Mouse (Mus musculus) intestine, embryonic 16.5 days (tissue): ENCODE measurements around the gene Dazap1. TPM values are rescaled to one million over a fixed set of nuclear protein-coding genes. Genes with fewer than 3 reads are reported as not detected.

Experiments
- ATAC-seq: fragments of 200-750 bp; cut with Nextera tagmentation; 2 replicates; pipeline ENCODE4 v1.8.0; 2017; ENCODE audit warnings: moderate TSS enrichment, moderate library complexity
- H3K27ac ChIP-seq: fragments of 300-500 bp; sonication (generic); 2 replicates; pipeline ENCODE4 v1.5.1; 2014; ENCODE audit warnings: mild to moderate bottlenecking, low read length
- H3K27me3 ChIP-seq: fragments of 300-500 bp; sonication (generic); replicated peaks from 2 replicates; pipeline ENCODE4 v1.6.1; 2014; ENCODE audit warnings: low read length, control low read depth, mixed read lengths; ENCODE audit not compliant: control insufficient read depth, insufficient read depth
- H3K36me3 ChIP-seq: fragments of 300-500 bp; sonication (generic); 2 replicates; pipeline ENCODE4 v1.6.1; 2014; ENCODE audit warnings: low read length, control low read depth; ENCODE audit not compliant: control insufficient read depth, insufficient read depth
- H3K4me1 ChIP-seq: fragments of 300-500 bp; sonication (generic); 2 replicates; pipeline ENCODE4 v1.6.1; 2014; ENCODE audit warnings: low read length, control low read depth, mixed read lengths; ENCODE audit not compliant: control insufficient read depth, insufficient read depth
- H3K4me2 ChIP-seq: fragments of 300-500 bp; sonication (generic); 2 replicates; pipeline ENCODE4 v1.6.1; 2014; ENCODE audit warnings: low read depth, low read length, control low read depth
- H3K4me3 ChIP-seq: fragments of 300-500 bp; sonication (generic); 2 replicates; pipeline ENCODE4 v1.5.1; 2014; ENCODE audit warnings: mild to moderate bottlenecking, low read length
- H3K9ac ChIP-seq: fragments of 300-500 bp; sonication (generic); 2 replicates; pipeline ENCODE4 v1.6.1; 2014; ENCODE audit warnings: low read depth, low read length
- H3K9me3 ChIP-seq: fragments of 300-500 bp; sonication (generic); 2 replicates; pipeline ENCODE4 v1.6.1; 2016; ENCODE audit warnings: low read length, control low read depth; ENCODE audit not compliant: control insufficient read depth
- WGBS: fragments of 180-500 bp; shearing (Covaris S2); extraction: QIAGEN DNeasy Blood & Tissue Kit; methylation state at CpG from one replicate; pipeline ENCODE4 v1.1.7; 2014; 5-methylcytosine and 5-hydroxymethylcytosine counted together
- polyA plus RNA-seq: library from polyadenylated mRNA; unstranded; fragments of >200 nt; fragmentation: Nextera tagmentation; extraction: Ambion mirVana; gene quantifications from 2 replicates; pipeline ENCODE4 v1.2.1, GENCODE M21; 2015

Dazap1 gene
- polyA plus RNA-seq, 1 experiment from 2014 or later: 36.8 TPM

DNA sequence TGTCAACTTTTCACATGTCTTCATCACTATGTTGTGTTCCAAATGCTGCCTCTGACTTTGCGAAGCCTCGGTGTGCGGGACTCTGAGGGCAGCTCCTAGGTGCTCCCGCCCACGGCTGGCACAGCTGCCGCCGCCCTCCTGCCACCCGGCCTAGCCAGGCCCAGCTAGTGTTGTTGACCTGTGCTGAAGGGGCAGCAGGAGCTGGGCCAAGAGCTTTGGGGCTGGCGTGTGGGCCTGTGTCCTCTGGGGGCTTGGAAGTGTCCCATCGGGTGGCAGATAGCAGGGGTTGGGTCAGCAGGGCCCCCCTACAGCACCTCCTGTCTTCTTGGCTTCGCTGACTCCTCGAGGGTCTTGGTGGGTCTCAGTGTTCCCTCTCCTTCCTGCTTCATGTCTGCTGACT lies 18.0 kb downstream of the Dazap1 start:
- peaks cover 41% of the 10 kb centered on the region for H3K36me3 ChIP-seq
- ATAC-seq: no peak
- H3K9me3 ChIP-seq: no peaks in the 10 kb centered on the region
- WGBS: 91% methylated on average over 12 of the region's 12 CpGs
- peaks cover 14% of the 10 kb centered on the region; the same call in 1 of the 2 replicates for H3K4me1 ChIP-seq
- H3K4me3 ChIP-seq: no peak overlapping the region
- H3K4me2 ChIP-seq: no peak overlapping the region
- H3K9ac ChIP-seq: no peak overlapping the region
- no peak overlapping the region for H3K27ac ChIP-seq
- H3K27me3 ChIP-seq: no peaks in the 10 kb centered on the region

DNA sequence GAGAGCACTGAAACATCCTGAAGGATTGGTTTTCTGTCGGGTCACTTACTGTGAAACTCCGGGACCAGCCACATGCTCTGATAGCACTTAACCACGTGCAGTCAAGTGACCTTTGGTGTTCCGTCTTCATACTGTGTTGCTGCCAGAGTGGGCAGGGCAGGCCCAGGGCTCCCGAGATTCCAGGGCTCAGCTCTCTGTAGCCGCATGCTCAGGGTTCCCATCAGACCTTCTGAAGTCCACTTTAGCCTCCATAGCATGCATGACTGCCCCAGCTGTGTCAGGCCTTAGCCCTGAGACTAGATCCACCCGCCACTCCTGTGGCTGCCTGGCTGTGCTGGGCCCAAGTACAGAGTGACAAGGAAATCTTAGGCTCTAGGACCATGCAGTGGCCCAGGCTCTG lies 20.0 kb downstream of the Dazap1 start:
- no peaks in the 10 kb centered on the region for H3K9me3 ChIP-seq
- WGBS: 75% methylated on average over 7 of the region's 7 CpGs
- peaks cover 46% of the 10 kb centered on the region for H3K36me3 ChIP-seq
- no peak overlapping the region for H3K4me2 ChIP-seq
- peak overlapping the region; percentile 42 for H3K9ac ChIP-seq
- peak overlapping the region; percentile 69 for H3K27ac ChIP-seq
- no peaks in the 10 kb centered on the region for H3K27me3 ChIP-seq
- H3K4me1 ChIP-seq: peaks cover 11% of the 10 kb centered on the region; the same call in 1 of the 2 replicates
- no peak overlapping the region for H3K4me3 ChIP-seq
- peak; percentile 61 for ATAC-seq

DNA sequence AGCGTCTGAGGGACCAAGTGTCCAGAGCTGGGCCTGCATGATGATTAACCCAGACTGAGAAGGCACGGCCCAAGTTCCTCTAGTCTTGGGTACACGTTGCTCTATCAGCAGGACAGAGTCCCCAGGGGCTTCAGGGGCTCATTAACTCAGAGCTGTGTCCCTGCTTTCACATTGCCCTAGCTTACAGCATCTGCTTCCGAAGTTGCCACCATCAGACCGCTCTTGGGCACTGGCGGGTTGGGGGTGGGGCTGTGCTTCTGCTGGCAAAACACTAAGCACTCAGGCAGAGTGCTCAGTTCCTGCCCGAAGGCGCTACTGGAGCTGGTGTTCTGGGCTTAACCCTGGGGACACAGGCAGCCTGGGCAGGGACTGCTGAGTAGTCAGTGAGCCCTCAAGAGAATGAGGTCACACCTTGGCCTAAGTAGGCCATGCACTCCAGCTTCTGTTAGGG lies 20.7 kb downstream of the Dazap1 start:
- ATAC-seq: 0 out of 2 replicates have a peak, but pooled peaks have one; percentile 16
- Histone ChIP-seq H3K9ac (peak overlapping the region; percentile 42), H3K4me2 (no peak overlapping the region), H3K27ac (peak overlapping the region; percentile 69), H3K27me3 (no peaks in the 10 kb centered on the region), H3K9me3 (no peaks in the 10 kb centered on the region), H3K36me3 (peaks cover 46% of the 10 kb centered on the region), H3K4me1 (peaks cover 11% of the 10 kb centered on the region; the same call in 1 of the 2 replicates), H3K4me3 (no peak overlapping the region)
- WGBS: 71% methylated on average over 8 of the region's 8 CpGs

DNA sequence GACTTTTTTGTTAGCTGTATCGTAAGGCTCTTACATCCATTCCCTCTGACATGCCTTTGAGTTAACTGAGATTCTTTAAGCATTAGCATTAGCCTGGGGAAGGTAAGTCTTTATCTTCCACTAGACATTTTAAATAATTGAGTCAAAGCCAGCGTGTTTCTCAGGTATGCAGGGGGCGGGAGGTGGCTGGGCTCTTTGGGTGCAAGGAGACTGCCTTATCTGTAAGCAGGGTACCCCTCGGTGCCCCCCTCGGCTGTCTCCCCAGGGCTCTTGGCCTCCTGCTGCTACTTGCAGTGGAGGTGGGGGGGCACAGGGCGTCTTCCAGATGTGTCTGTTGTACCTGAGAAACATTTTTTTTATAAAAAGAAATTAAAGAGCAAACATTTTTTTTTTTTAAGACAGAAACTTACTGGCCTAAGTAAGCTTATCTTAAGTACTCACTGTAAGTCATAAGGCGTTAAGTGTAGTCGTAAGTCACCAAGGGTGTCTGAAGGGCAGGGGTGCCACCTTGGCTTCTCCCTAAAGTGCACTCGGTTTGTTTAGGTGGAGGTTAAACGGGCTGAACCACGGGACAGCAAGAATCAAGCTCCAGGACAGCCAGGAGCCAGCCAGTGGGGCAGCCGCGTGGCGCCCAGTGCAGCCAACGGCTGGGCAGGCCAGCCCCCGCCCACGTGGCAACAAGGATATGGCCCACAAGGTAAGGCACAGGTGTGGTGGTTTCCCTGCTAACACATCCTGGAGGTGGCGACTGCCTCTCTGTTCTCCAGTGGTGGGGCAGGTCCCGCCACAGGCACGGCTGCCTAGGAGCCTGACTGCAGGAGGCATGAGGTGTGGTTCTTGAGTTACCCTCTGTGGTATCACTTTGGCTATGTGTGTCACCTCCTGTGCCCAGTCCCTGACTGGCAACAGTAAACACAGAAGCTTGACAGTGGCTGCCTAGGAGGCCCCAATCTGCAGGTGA lies 21.5 kb downstream of the Dazap1 start:
- Histone ChIP-seq H3K9ac (no peak overlapping the region), H3K9me3 (no peaks in the 10 kb centered on the region), H3K4me3 (no peak overlapping the region), H3K36me3 (peaks cover 45% of the 10 kb centered on the region), H3K27me3 (no peaks in the 10 kb centered on the region), H3K4me2 (no peak overlapping the region), H3K4me1 (peaks cover 11% of the 10 kb centered on the region; the same call in 1 of the 2 replicates), H3K27ac (peak overlapping the region; percentile 69)
- peak; percentile 26 for ATAC-seq
- WGBS: 77% methylated on average over 20 of the region's 20 CpGs

DNA sequence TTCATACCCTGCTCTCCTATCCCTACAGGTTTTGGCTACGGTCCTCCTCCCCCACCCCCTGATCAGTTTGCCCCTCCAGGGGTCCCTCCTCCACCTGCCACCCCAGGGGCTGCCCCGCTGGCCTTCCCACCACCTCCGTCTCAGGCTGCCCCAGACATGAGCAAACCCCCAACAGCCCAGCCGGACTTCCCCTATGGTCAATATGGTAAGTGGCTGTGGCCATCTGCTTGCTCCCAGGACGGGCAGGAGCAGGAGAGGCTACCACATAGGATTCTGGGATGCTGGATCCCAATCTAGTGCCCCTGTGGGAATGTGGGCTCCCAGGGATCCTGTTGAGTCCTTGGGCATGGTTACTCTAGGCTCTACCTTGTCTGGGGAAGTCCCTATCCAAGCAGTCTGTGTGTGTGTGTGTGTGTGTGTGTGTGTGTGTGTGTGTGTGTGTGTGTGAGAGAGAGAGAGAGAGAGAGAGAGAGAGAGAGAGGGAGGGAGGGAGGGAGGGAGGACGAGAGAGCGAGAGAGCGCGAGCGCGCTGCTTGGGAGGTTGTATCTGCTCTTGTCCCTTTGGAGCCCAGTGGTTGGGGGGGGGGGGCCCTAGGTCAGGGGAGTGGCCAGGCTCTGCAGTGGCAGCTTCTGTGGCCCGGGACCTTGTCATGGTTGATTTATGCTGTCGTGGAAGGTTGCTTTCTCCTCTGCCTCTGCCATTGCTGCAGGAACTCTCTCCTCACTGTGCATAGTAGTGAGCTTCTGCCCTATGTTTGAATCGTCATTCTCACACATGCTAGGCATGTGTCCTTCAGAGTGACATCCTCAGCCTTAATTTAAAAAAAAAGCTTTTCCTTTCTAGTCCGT lies 24.2 kb downstream of the Dazap1 start:
- Histone ChIP-seq H3K4me1 (peaks cover 14% of the 10 kb centered on the region), H3K27ac (no peak overlapping the region), H3K9me3 (no peaks in the 10 kb centered on the region), H3K4me3 (no peak overlapping the region), H3K36me3 (peaks cover 25% of the 10 kb centered on the region), H3K27me3 (no peaks in the 10 kb centered on the region), H3K4me2 (no peak overlapping the region), H3K9ac (no peak overlapping the region)
- no peak for ATAC-seq
- 75% methylated on average over 15 of the region's 15 CpGs for WGBS

DNA sequence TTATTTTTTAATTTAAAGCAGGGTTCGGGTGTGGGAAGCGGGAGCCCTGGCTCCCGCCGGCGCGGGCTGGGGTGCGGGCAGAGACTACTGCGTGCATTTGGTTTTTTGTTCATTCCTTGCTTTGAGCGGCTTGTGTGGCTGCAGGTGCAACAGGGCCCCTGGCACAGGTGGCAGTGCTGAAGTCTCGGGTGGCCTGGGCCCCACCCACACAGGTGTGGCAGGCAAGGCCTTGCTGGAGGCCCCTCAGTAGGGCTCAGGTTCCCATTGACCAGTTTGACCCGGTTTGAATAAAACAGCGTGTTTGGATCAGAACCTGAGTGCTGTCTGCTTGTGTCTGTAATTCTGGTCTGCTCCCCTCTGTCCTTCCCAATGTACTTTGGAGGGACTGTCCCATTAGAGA lies 26.8 kb downstream of the Dazap1 start:
- Histone ChIP-seq H3K27ac (peak overlapping the region; percentile 11; the same call in 1 of the 2 replicates), H3K9me3 (no peaks in the 10 kb centered on the region), H3K27me3 (no peaks in the 10 kb centered on the region), H3K4me2 (no peak overlapping the region), H3K4me3 (no peak overlapping the region), H3K9ac (no peak overlapping the region), H3K36me3 (peaks cover 19% of the 10 kb centered on the region), H3K4me1 (peaks cover 7% of the 10 kb centered on the region)
- ATAC-seq: no peak
- 80% methylated on average over 12 of the region's 12 CpGs for WGBS

DNA sequence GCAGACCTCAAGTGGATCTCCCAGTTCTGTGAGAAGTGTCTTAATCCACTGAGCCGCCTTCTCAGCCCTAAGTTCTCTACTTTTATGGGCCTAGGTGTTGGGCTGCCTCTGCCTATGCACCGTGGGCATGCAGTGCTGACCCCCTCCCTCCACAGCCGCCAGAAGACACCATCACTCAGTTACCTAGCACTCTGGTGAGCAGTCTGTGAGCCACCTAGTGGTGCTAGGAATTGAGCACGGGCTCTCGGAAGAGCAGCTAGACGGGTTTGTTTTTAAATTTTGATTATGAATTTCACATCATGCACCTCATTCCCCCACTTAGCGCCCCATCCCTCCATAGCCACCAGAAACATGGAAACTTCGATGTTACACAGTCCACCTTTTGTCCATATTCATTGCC lies 27.4 kb downstream of the Dazap1 start:
- H3K4me3 ChIP-seq: no peak overlapping the region
- WGBS: 65% methylated on average over 8 of the region's 8 CpGs
- no peaks in the 10 kb centered on the region for H3K9me3 ChIP-seq
- H3K4me1 ChIP-seq: peaks cover 12% of the 10 kb centered on the region
- H3K9ac ChIP-seq: no peak overlapping the region
- no peak overlapping the region for H3K4me2 ChIP-seq
- H3K27ac ChIP-seq: no peak overlapping the region
- peaks cover 16% of the 10 kb centered on the region for H3K36me3 ChIP-seq
- no peaks in the 10 kb centered on the region for H3K27me3 ChIP-seq
- ATAC-seq: no peak

DNA sequence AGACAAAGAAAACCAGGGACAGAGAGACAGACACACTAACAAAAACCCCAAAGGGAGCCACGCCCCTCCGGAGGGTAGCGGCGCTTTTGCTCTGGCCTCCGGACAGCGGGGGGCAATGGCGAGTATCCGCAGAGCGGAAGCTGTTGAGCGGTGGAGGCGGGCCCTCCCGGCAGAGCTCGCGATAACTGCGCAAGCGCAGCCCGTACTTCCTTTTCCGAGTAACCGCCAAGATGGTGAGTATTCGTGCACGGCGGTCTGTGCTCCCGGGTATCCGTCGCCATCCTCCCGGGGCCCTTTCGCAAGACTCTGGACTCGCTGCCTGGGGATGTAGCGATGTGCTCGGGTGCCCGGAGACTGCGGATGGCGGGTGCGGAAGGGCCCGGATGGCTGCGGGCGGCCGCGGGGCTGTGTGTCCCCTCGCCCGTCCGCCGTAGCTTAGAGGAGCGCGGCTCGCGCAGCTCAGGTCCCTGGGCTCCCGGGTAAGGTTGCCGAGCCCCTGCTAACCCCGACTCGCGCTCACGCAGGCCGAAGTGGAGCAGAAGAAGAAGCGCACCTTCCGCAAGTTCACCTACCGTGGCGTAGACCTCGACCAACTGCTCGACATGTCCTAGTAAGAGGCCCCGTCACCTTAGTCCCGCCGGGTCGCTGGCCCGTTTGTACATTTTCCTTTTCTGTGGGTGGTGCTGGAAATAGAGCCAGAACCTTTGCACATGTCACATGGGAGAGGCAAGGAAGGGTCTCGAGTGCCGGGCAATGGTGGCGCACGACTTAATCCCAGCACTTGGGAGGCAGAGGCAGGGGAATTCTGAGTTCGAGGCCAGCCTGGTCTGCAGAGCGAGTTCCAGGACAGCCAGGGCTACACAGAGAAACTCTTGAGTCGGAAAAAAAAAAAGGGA lies 31.2 kb downstream of the Dazap1 start, which contains the start of gene Rps15:
Rps15 (plus strand) TSS at position 203 of the 896 bp plus-strand sequence.
- peaks cover 10% of the 10 kb centered on the region for H3K36me3 ChIP-seq
- H3K27me3 ChIP-seq: peaks cover 3% of the 10 kb centered on the region
- H3K4me1 ChIP-seq: peaks cover 26% of the 10 kb centered on the region
- peak; percentile 86 for ATAC-seq
- H3K9me3 ChIP-seq: no peaks in the 10 kb centered on the region
- under 1% methylated on average over 72 of the region's 72 CpGs for WGBS
- peak within 1 kb of the TSS; percentile 99 for H3K9ac ChIP-seq
- H3K4me3 ChIP-seq: peak within 1 kb of the TSS; percentile 72
- H3K4me2 ChIP-seq: peak within 1 kb of the TSS; percentile 85
- H3K27ac ChIP-seq: peak within 1 kb of the TSS; percentile 88
